Mouse (Mus musculus): ENCODE measurements around the gene Luc7l3.

- TF ChIP-seq CTCF (IDR thresholded peaks at IDR 0.05; ENCODE audit: low read depth) (no peak), EP300 (IDR thresholded peaks at IDR 0.05; ENCODE audit: low read depth) (no peak)
Measured at GRCm38 (mm10) chr11:94362101-94362500, 40.3 kb upstream of the Luc7l3 start.

Measured in liver, embryonic 14.5 days (tissue).